Mouse (Mus musculus): Measurements from ENCODE around the gene Hsph1.

DNA sequence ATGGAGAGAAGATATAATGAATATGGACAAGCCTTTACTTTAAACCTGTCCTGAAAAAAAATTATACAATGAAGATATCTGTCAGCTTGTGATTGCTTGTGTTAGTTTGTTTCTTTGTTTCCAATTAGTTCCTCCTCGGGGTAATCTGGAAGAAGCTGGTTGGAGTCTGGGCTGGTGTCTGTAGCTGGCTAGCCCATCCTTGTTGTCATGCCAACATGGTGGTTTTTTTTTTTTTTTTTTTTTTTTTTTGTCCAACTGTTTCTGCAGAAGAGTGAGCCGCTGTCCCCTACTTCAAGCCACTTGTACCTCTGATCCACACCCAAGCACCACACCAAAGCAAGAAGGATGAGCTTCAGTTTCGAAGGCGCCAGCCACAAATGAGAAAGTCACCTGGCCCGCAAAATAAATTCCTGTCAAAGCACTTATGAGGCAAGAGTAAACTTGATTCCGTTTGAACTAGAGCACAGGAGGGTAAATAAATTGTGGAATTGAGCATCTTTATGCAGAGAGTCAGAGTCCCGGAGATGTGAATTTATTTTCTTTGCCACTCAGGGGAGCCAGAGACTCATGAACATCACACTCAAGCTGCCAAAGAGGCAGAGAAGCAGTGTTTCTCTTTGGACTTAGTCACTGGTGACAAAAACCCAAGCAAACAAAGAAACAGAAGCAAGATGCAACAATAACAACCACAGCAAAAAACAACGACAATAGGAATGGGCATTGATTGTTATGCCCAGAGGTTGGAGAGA, 11.4 kb upstream of the Hsph1 start:
- TF ChIP-seq CTCF (IDR thresholded peaks at IDR 0.05): no peak
- no peak for TF ChIP-seq EP300 (IDR thresholded peaks at IDR 0.05)
